28 mouse cellular contexts compared by ENCODE assay signal in genomic region chr11:71881841-71882240, GRCm38 (mm10).
"Had no signal": no experiment of that assay in that cellular context is flagged by ENCODE, and none has a peak within 500 bp of the region (broad histone marks: within the 10 kb centered on the region; RNA-seq: fewer than 3 reads in every experiment).

No protein-coding gene starts in this region.

- H3K27me3 ChIP-seq: limb, embryonic 12.5 days; limb, embryonic 13.5 days; limb, embryonic 15.5 days; liver, embryonic 12.5 days; liver, embryonic 13.5 days; liver, embryonic 15.5 days; lung, embryonic 15.5 days; megakaryocyte, embryonic 14.5 days; midbrain, embryonic 12.5 days; midbrain, embryonic 13.5 days; midbrain, embryonic 15.5 days had no signal

- H3K36me3 ChIP-seq: limb, embryonic 10.5 days; limb, embryonic 12.5 days; limb, embryonic 13.5 days; limb, embryonic 15.5 days; liver, embryonic 12.5 days; liver, embryonic 13.5 days; liver, embryonic 15.5 days; lung, embryonic 15.5 days; midbrain, embryonic 12.5 days; midbrain, embryonic 13.5 days; midbrain, embryonic 15.5 days had no signal

- H3K4me3 ChIP-seq: left cerebral cortex, adult 2 months; limb, embryonic 10.5 days; limb, embryonic 12.5 days; limb, embryonic 13.5 days; limb, embryonic 15.5 days; liver, embryonic 12.5 days; liver, embryonic 13.5 days; liver, embryonic 15.5 days; lung, embryonic 15.5 days; megakaryocyte, embryonic 14.5 days; midbrain, embryonic 12.5 days; midbrain, embryonic 13.5 days; midbrain, embryonic 15.5 days; myocyte had no signal

- ATAC-seq: liver, embryonic 12.5 days; liver, postnatal 0 days; lung, postnatal 0 days; midbrain, embryonic 13.5 days; midbrain, embryonic 15.5 days; midbrain, embryonic 16.5 days had no signal

- DNase-seq: left cerebral cortex, postnatal 4 days; liver; liver, embryonic 13.5 days; liver, postnatal 0 days; lung, adult 18-20 months; lung, adult 2 months; lung, embryonic 14.5 days; lung, postnatal 10 days; lung, postnatal 14 days; lung, postnatal 36 days; midbrain, embryonic 14.5 days had no signal

- H3K27ac ChIP-seq: left cerebral cortex, adult 2 months; limb, embryonic 10.5 days; limb, embryonic 12.5 days; limb, embryonic 13.5 days; limb, embryonic 15.5 days; liver, embryonic 12.5 days; liver, embryonic 13.5 days; liver, embryonic 14.5 days; liver, embryonic 15.5 days; lung, embryonic 15.5 days; macrophage; midbrain, embryonic 12.5 days; midbrain, embryonic 13.5 days; midbrain, embryonic 15.5 days had no signal

- H3K4me1 ChIP-seq: limb, embryonic 13.5 days; limb, embryonic 15.5 days; liver, embryonic 12.5 days; liver, embryonic 13.5 days; liver, embryonic 15.5 days; lung, embryonic 15.5 days; megakaryocyte, embryonic 14.5 days; midbrain, embryonic 12.5 days; midbrain, embryonic 13.5 days; midbrain, embryonic 15.5 days had no signal

- H3K9me3 ChIP-seq: limb, embryonic 10.5 days; limb, embryonic 12.5 days; limb, embryonic 13.5 days; limb, embryonic 15.5 days; liver, embryonic 12.5 days; liver, embryonic 13.5 days; liver, embryonic 15.5 days; lung, embryonic 15.5 days; midbrain, embryonic 12.5 days; midbrain, embryonic 13.5 days; midbrain, embryonic 15.5 days had no signal
